Mouse (Mus musculus) forebrain, postnatal 0 days (tissue): ENCODE results near the gene Ift81. TPM values are rescaled to one million over a fixed set of nuclear protein-coding genes. Genes with fewer than 3 reads are reported as not detected.
A peak's percentile ranks its signal among the peaks of the same experiment; 100 is the strongest.

ENCODE experiments used
- ATAC-seq: fragments of 200-750 bp; cut with Nextera tagmentation; 2 replicates; pipeline ENCODE4 v1.8.0; 2017; ENCODE audit warnings: mild to moderate bottlenecking, moderate library complexity
- DNase-seq: peaks from one replicate; pipeline ENCODE4 v3.0.0-alpha.2; 2015
- H3K27ac ChIP-seq: fragments of 300-500 bp; sonication (generic); 2 replicates; pipeline ENCODE4 v1.5.1; 2014; ENCODE audit warnings: low read depth, mild to moderate bottlenecking, antibody characterized with exemption, low read length, moderate library complexity, mixed read lengths
- H3K27me3 ChIP-seq: fragments of 300-500 bp; sonication (generic); 2 replicates; pipeline ENCODE4 v1.6.1; 2014; ENCODE audit warnings: mild to moderate bottlenecking, low read length, mixed read lengths; ENCODE audit not compliant: insufficient read depth
- H3K36me3 ChIP-seq: fragments of 300-500 bp; sonication (generic); 2 replicates; pipeline ENCODE4 v1.6.1; 2014; ENCODE audit warnings: mild to moderate bottlenecking, moderate library complexity; ENCODE audit not compliant: insufficient read depth
- H3K4me1 ChIP-seq: fragments of 300-500 bp; sonication (generic); 2 replicates; pipeline ENCODE4 v1.6.1; 2014; ENCODE audit warnings: antibody characterized with exemption; ENCODE audit not compliant: insufficient read depth
- H3K4me2 ChIP-seq: fragments of 300-500 bp; sonication (generic); 2 replicates; pipeline ENCODE4 v1.6.1; 2014; ENCODE audit warnings: low read depth, mild to moderate bottlenecking, moderate library complexity
- H3K4me3 ChIP-seq: fragments of 300-500 bp; sonication (generic); 2 replicates; pipeline ENCODE4 v1.5.1; 2014; ENCODE audit warnings: low read depth, low read length, mixed read lengths
- H3K9ac ChIP-seq: fragments of 300-500 bp; sonication (generic); 2 replicates; pipeline ENCODE4 v1.6.1; 2014; ENCODE audit warnings: mild to moderate bottlenecking
- H3K9me3 ChIP-seq: fragments of 300-500 bp; sonication (generic); 2 replicates; pipeline ENCODE4 v1.6.1; 2016; ENCODE audit warnings: low read length
- CTCF ChIP-seq: sonication (generic); IDR thresholded peaks from 2 replicates; pipeline ENCODE4 v1.5.1; 2016; ENCODE audit warnings: antibody characterized with exemption, control low read depth, low read depth
- WGBS: fragments of 180-500 bp; shearing (Covaris S2); extraction: QIAGEN DNeasy Blood & Tissue Kit; methylation state at CpG from one replicate; pipeline ENCODE4 v1.1.7; 2014; 5-methylcytosine and 5-hydroxymethylcytosine counted together
- polyA plus RNA-seq: library from polyadenylated mRNA; unstranded; fragments of >200 nt; fragmentation: Nextera tagmentation; extraction: Ambion mirVana; gene quantifications from 2 replicates; pipeline ENCODE4 v1.2.1, GENCODE M21; 2015
- total RNA-seq: library from RNA; depleted of rRNA; stranded (reverse); fragments of >200 nt; gene quantifications from 2 replicates; pipeline ENCODE4 v1.2.3, GENCODE M21; 2014

Ift81 gene
- total and polyA plus RNA-seq, 2 experiments from 2014 or later = 48.1 to 67.0 TPM

- no peak for TF ChIP-seq CTCF
- Histone ChIP-seq H3K9ac (no peak overlapping the region), H3K27me3 (no peaks in the 10 kb centered on the region), H3K4me1 (0 out of 2 replicates have a peak, but pooled peaks cover 5% of the 10 kb centered on the region), H3K9me3 (no peaks in the 10 kb centered on the region), H3K36me3 (no peaks in the 10 kb centered on the region), H3K4me3 (no peak overlapping the region), H3K4me2 (no peak overlapping the region), H3K27ac (no peak overlapping the region)
- 65% methylated on average over 5 of the region's 5 CpGs for WGBS
- no peak for ATAC-seq
- DNase-seq = peak; percentile 20
Measured at GRCm38 (mm10) chr5:122617718-122618117, 3.4 kb upstream of the Ift81 start.

GRCm38 (mm10) chr5:122611651-122612050, 2.7 kb downstream of the Ift81 start:
- Histone ChIP-seq H3K4me2 (no peak overlapping the region), H3K27ac (no peak overlapping the region), H3K36me3 (peaks cover 14% of the 10 kb centered on the region; the same call in 1 of the 2 replicates), H3K27me3 (no peaks in the 10 kb centered on the region), H3K9ac (no peak overlapping the region), H3K9me3 (no peaks in the 10 kb centered on the region), H3K4me3 (no peak overlapping the region), H3K4me1 (0 out of 2 replicates have a peak, but pooled peaks cover 5% of the 10 kb centered on the region)
- no peak for ATAC-seq
- DNase-seq = no peak
- TF ChIP-seq CTCF = no peak
- 64% methylated on average over 5 of the region's 5 CpGs for WGBS

- no peaks in the 10 kb centered on the region for H3K27me3 ChIP-seq
- no peak overlapping the region for H3K27ac ChIP-seq
- no peak for ATAC-seq
- peaks cover 46% of the 10 kb centered on the region for H3K36me3 ChIP-seq
- no peak overlapping the region for H3K9ac ChIP-seq
- H3K4me1 ChIP-seq = no peaks in the 10 kb centered on the region
- no peak overlapping the region for H3K4me2 ChIP-seq
- 81% methylated on average over 2 of the region's 2 CpGs for WGBS
- no peak for TF ChIP-seq CTCF
- no peak overlapping the region for H3K4me3 ChIP-seq
- H3K9me3 ChIP-seq = no peaks in the 10 kb centered on the region
- DNase-seq = no peak
Measured at GRCm38 (mm10) chr5:122604894-122605293, 9.4 kb downstream of the Ift81 start.

GRCm38 (mm10) chr5:122602233-122602632, 12.1 kb downstream of the Ift81 start:
- no peak for DNase-seq
- Histone ChIP-seq H3K4me1 (no peaks in the 10 kb centered on the region), H3K36me3 (peaks cover 45% of the 10 kb centered on the region), H3K27ac (no peak overlapping the region), H3K4me3 (no peak overlapping the region), H3K9ac (no peak overlapping the region), H3K27me3 (no peaks in the 10 kb centered on the region), H3K9me3 (no peaks in the 10 kb centered on the region), H3K4me2 (no peak overlapping the region)
- TF ChIP-seq CTCF = no peak
- ATAC-seq = no peak
- 84% methylated on average over 11 of the region's 11 CpGs for WGBS

GRCm38 (mm10) chr5:122595470-122595869, 18.8 kb downstream of the Ift81 start:
- no peak for TF ChIP-seq CTCF
- no peak overlapping the region for H3K4me3 ChIP-seq
- no peaks in the 10 kb centered on the region for H3K4me1 ChIP-seq
- H3K27me3 ChIP-seq = no peaks in the 10 kb centered on the region
- no peak overlapping the region for H3K27ac ChIP-seq
- H3K36me3 ChIP-seq = peaks cover 45% of the 10 kb centered on the region
- 88% methylated on average over 4 of the region's 4 CpGs for WGBS
- H3K9ac ChIP-seq = no peak overlapping the region
- no peak overlapping the region for H3K4me2 ChIP-seq
- DNase-seq (no peak), ATAC-seq (no peak)
- no peaks in the 10 kb centered on the region for H3K9me3 ChIP-seq

GRCm38 (mm10) chr5:122589891-122590290, 24.4 kb downstream of the Ift81 start:
- no peaks in the 10 kb centered on the region for H3K9me3 ChIP-seq
- ATAC-seq (no peak), DNase-seq (no peak)
- H3K4me3 ChIP-seq = no peak overlapping the region
- peaks cover 28% of the 10 kb centered on the region for H3K36me3 ChIP-seq
- H3K9ac ChIP-seq = no peak overlapping the region
- no peaks in the 10 kb centered on the region for H3K27me3 ChIP-seq
- no peak for TF ChIP-seq CTCF
- no peak overlapping the region for H3K27ac ChIP-seq
- H3K4me2 ChIP-seq = no peak overlapping the region
- H3K4me1 ChIP-seq = no peaks in the 10 kb centered on the region
- WGBS = 79% methylated on average over 4 of the region's 4 CpGs

- Histone ChIP-seq H3K9ac (no peak overlapping the region), H3K9me3 (no peaks in the 10 kb centered on the region), H3K27me3 (no peaks in the 10 kb centered on the region), H3K4me3 (no peak overlapping the region), H3K36me3 (peaks cover 11% of the 10 kb centered on the region), H3K4me2 (no peak overlapping the region), H3K4me1 (no peaks in the 10 kb centered on the region), H3K27ac (peak overlapping the region; percentile 52)
- WGBS = 68% methylated on average over 9 of the region's 9 CpGs
- no peak for TF ChIP-seq CTCF
- DNase-seq = peak; percentile 50
- ATAC-seq = 0 out of 2 replicates have a peak, but pooled peaks have one; percentile 20
Measured at GRCm38 (mm10) chr5:122585546-122585945, 28.8 kb downstream of the Ift81 start.
